Mouse (Mus musculus) kidney, embryonic 15.5 days (tissue): ENCODE measurements around the gene Tmtc1. TPM values are rescaled to one million over a fixed set of nuclear protein-coding genes. Genes with fewer than 3 reads are reported as not detected.

Source experiments
- ATAC-seq: fragments of 200-750 bp; cut with Nextera tagmentation; replicated peaks from 2 replicates; pipeline ENCODE4 v1.8.0; 2017; ENCODE audit warnings: moderate TSS enrichment; ENCODE audit not compliant: low FRiP score
- H3K27ac ChIP-seq: fragments of 300-500 bp; sonication (generic); 2 replicates; pipeline ENCODE4 v1.5.1; 2015; ENCODE audit warnings: mild to moderate bottlenecking, inconsistent platforms
- H3K27me3 ChIP-seq: fragments of 300-500 bp; sonication (generic); 2 replicates; pipeline ENCODE4 v1.6.1; 2015; ENCODE audit warnings: inconsistent platforms
- H3K36me3 ChIP-seq: fragments of 300-500 bp; sonication (generic); 2 replicates; pipeline ENCODE4 v1.6.1; 2015; ENCODE audit warnings: inconsistent platforms
- H3K4me1 ChIP-seq: fragments of 300-500 bp; sonication (generic); 2 replicates; pipeline ENCODE4 v1.6.1; 2015; ENCODE audit warnings: inconsistent platforms
- H3K4me2 ChIP-seq: fragments of 300-500 bp; sonication (generic); 2 replicates; pipeline ENCODE4 v1.6.1; 2015; ENCODE audit warnings: moderate library complexity, mild to moderate bottlenecking, inconsistent platforms
- H3K4me3 ChIP-seq: fragments of 300-500 bp; sonication (generic); replicated peaks from 2 replicates; pipeline ENCODE4 v1.5.1; 2015; ENCODE audit warnings: mild to moderate bottlenecking, inconsistent platforms
- H3K9ac ChIP-seq: fragments of 300-500 bp; sonication (generic); 2 replicates; pipeline ENCODE4 v1.6.1; 2015; ENCODE audit warnings: mild to moderate bottlenecking, inconsistent platforms
- H3K9me3 ChIP-seq: fragments of 300-500 bp; sonication (generic); replicated peaks from 2 replicates; pipeline ENCODE4 v1.6.1; 2016; ENCODE audit warnings: inconsistent platforms
- WGBS: fragments of 180-500 bp; shearing (Covaris S2); methylation state at CpG from one replicate; pipeline ENCODE4 v1.1.7; 2015; ENCODE audit warnings: mixed read lengths; 5-methylcytosine and 5-hydroxymethylcytosine counted together
- polyA plus RNA-seq: library from polyadenylated mRNA; unstranded; fragments of >200 nt; fragmentation: Nextera tagmentation; extraction: Ambion mirVana; gene quantifications from 2 replicates; pipeline ENCODE4 v1.2.1, GENCODE M21; 2015

The Tmtc1 gene
- 1.6 and 2.0 TPM in 2 replicates for polyA plus RNA-seq

DNA sequence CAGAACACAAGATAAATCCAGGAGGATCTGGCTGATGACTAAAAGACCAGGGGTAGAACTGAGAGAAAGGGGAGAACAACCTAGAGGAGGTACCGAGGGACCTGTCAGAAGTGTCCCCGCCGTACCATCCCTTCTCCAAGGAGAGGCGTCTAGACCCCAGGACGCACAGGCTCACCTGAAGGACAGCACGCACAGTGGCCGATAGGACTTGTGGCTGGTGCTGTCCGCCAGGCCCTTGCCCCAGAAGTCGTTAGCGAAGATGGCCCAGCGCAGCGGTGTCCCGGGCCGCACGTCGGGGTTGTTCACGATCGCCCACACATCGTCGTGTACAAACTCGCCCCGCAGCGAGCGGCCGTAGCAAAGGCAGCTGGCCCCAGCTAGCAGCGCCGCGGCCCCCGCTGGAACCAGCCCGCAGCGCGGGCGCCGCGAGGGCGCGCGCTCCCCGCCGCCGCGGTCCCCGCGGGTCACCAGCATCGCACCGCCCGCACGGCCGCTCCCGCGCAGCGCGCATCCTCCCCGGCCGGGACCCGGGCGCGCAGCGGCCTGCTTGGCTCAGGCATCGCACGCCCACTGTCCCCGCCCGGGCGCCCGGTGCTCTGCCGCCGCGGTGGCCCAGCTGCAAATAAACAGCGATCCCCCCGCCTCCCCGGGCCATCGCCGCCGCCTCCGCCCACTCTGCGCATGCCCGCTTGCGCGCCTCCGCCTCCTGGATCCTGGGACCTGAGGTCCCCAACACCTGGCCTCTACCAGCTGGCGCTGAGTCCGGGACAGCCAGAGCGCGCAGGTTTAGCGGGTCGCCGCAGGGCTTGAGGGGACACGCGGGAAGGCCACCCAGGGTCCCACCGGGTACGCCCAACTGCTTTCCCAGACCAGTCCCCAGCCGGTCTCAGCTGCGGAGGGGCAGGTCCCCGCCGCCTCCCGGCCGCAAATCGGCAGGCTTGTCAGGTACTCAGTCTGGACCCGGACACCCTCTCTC is at the start of gene Tmtc1:
Tmtc1 (minus strand) TSS at position 664 of the 976 bp plus-strand sequence.
- Histone ChIP-seq H3K27ac (no peak within 1 kb of the TSS), H3K27me3 (peaks cover 61% of the 10 kb centered on the region), H3K4me2 (peak within 1 kb of the TSS; percentile 97), H3K9ac (peak within 1 kb of the TSS; percentile 53), H3K36me3 (no peaks in the 10 kb centered on the region), H3K9me3 (no peaks in the 10 kb centered on the region), H3K4me1 (peaks cover 31% of the 10 kb centered on the region), H3K4me3 (peak within 1 kb of the TSS; percentile 73)
- under 1% methylated on average over 95 of the region's 99 CpGs for WGBS
- peak; percentile 85 for ATAC-seq

DNA sequence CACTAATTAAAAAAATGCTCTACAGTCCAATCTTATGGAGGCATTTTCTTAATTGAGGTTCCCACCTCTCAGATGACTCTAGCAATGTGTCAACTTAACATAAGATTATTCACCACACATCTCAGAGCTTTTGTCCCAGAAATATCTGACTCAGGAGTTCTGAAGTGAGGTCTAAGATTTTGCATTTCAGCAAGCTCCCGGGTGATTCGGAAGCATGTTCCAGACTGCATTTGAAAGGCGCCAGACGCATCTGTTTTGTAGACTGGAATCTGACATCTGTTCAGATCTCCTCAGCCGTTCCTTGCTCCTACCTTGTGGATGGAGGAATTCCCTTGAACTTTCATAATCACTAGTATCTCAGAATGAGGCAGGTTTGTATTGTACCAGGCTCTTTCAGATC is 47.7 kb upstream of the Tmtc1 start:
- Histone ChIP-seq H3K4me2 (no peak overlapping the region), H3K4me3 (no peak overlapping the region), H3K27ac (no peak overlapping the region), H3K9me3 (no peaks in the 10 kb centered on the region), H3K27me3 (no peaks in the 10 kb centered on the region), H3K4me1 (no peaks in the 10 kb centered on the region), H3K36me3 (no peaks in the 10 kb centered on the region), H3K9ac (no peak overlapping the region)
- no peak for ATAC-seq
- WGBS = 92% methylated on average over 5 of the region's 5 CpGs

DNA sequence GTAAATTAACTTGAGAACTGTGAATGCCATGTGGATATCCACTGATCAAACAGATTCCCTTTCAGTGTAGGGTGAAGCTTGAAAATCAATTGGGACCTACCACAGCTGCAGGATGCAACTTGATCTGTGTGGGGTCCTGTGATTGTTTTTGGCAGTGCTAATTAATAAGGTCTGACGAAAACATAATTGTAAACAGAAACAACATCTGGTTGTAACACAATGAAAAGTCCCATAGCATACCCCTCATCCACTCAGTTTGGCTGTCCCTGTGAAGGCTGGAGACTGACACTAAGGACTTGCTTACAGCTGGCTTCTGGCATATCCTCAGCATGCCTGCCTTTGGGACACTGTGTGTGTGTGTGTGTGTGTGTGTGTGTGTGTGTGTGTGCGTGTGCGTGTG is 42.6 kb upstream of the Tmtc1 start:
- H3K9ac ChIP-seq = no peak overlapping the region
- H3K4me2 ChIP-seq = no peak overlapping the region
- no peak for ATAC-seq
- H3K9me3 ChIP-seq = no peaks in the 10 kb centered on the region
- H3K4me3 ChIP-seq = no peak overlapping the region
- H3K27ac ChIP-seq = no peak overlapping the region
- no peaks in the 10 kb centered on the region for H3K36me3 ChIP-seq
- H3K4me1 ChIP-seq = no peaks in the 10 kb centered on the region
- WGBS = 64% methylated on average over 3 of the region's 3 CpGs
- no peaks in the 10 kb centered on the region for H3K27me3 ChIP-seq

DNA sequence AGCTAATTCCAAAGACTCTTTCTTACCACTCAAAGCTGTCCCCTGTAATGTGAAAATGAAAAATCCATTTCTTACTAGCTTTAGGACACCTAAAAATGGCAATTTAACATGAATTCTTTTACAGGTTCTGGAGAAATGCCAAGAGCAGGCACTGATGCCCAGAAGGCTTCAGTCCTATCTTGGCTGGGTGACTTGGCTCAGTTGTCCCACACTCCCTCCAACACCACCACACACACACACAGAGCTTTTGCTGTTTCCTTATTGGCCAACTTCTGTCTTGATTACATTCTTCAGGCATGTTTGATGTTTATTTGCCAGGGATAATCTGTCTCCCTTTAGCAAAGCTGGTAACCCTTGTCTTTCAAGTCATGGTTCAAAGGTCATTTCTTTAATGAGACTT is 37.7 kb upstream of the Tmtc1 start:
- Histone ChIP-seq H3K4me3 (no peak overlapping the region), H3K9ac (no peak overlapping the region), H3K9me3 (no peaks in the 10 kb centered on the region), H3K4me1 (no peaks in the 10 kb centered on the region), H3K36me3 (no peaks in the 10 kb centered on the region), H3K4me2 (no peak overlapping the region), H3K27me3 (no peaks in the 10 kb centered on the region), H3K27ac (no peak overlapping the region)
- no peak for ATAC-seq

DNA sequence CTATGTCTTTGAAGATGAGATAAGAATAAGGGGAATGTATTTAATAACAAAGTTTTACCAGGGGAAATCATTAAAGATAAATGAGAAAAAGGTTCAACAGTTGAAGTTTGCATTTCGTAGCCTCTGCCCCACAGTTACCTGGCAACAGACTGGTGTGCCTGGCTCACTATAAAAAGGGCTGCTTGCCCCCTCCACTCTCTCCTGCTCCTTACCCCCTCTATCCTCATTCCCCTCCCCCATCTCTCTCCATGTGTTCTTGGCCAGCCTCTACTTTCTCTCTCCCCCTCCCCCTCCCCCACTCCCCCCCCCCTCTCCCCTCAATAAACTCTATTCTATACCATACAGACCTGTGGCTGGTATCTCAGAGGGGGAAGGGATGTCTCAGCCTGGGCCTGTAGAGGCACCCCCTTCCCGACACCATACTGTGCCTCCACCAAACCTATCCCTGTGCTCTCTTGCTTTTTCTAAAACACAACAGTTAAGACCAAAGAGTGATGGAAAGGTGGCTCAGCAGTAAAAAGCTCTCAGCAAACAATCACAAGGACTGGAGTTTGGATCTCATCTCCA is 35.6 kb upstream of the Tmtc1 start:
- WGBS = 54% methylated on average over 2 of the region's 2 CpGs
- H3K9me3 ChIP-seq = no peaks in the 10 kb centered on the region
- ATAC-seq = 0 out of 2 replicates have a peak, but pooled peaks have one; percentile 56
- H3K27ac ChIP-seq = no peak overlapping the region
- no peaks in the 10 kb centered on the region for H3K27me3 ChIP-seq
- H3K4me2 ChIP-seq = no peak overlapping the region
- no peak overlapping the region for H3K9ac ChIP-seq
- no peaks in the 10 kb centered on the region for H3K4me1 ChIP-seq
- no peak overlapping the region for H3K4me3 ChIP-seq
- H3K36me3 ChIP-seq = no peaks in the 10 kb centered on the region

DNA sequence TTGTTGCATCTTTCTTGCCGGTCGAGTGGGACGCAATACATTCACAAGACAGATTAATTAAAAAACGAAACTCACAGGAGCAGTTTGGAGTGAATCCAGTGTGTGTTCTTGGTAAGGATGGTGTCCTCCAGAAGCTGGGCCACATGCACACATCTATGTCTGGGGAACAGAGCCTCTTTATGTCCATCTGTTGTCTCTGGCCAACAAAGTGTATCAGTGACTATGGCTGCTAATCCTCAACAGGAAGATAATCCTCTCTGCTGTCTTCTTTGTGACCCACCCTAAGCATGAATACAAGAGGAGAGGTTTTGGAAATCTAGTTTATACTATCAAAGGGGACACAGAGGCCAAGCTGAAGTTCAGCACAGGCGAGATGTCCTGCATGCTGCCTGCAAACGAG is 34.2 kb upstream of the Tmtc1 start:
- WGBS = 75% methylated on average over 6 of the region's 6 CpGs
- H3K4me3 ChIP-seq = no peak overlapping the region
- H3K9ac ChIP-seq = no peak overlapping the region
- H3K4me2 ChIP-seq = no peak overlapping the region
- no peaks in the 10 kb centered on the region for H3K27me3 ChIP-seq
- H3K9me3 ChIP-seq = no peaks in the 10 kb centered on the region
- no peak for ATAC-seq
- no peaks in the 10 kb centered on the region for H3K36me3 ChIP-seq
- H3K27ac ChIP-seq = no peak overlapping the region
- no peaks in the 10 kb centered on the region for H3K4me1 ChIP-seq

DNA sequence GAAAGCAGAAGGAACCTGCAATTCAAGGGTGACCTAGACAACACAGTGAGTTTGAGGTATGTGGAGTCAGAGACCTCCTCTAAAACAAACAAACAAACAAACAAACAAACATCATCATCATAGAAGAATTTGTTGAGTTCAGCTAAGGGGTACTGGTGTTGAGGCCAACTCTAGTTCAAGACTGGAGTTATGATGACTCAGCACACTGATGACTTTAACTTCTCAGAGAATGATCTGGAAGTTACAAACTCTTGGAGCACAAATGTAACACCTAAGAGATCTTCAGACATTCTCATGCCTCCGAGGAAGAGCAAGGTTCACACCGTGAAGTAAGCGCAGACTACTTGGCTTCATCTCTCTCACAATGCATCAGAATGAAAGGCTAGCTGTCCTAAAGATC is 28.1 kb upstream of the Tmtc1 start:
- no peaks in the 10 kb centered on the region for H3K36me3 ChIP-seq
- 94% methylated on average over 3 of the region's 3 CpGs for WGBS
- no peaks in the 10 kb centered on the region for H3K27me3 ChIP-seq
- no peak overlapping the region for H3K27ac ChIP-seq
- H3K9ac ChIP-seq = no peak overlapping the region
- no peak overlapping the region for H3K4me3 ChIP-seq
- H3K4me2 ChIP-seq = no peak overlapping the region
- H3K4me1 ChIP-seq = no peaks in the 10 kb centered on the region
- no peak for ATAC-seq
- no peaks in the 10 kb centered on the region for H3K9me3 ChIP-seq

DNA sequence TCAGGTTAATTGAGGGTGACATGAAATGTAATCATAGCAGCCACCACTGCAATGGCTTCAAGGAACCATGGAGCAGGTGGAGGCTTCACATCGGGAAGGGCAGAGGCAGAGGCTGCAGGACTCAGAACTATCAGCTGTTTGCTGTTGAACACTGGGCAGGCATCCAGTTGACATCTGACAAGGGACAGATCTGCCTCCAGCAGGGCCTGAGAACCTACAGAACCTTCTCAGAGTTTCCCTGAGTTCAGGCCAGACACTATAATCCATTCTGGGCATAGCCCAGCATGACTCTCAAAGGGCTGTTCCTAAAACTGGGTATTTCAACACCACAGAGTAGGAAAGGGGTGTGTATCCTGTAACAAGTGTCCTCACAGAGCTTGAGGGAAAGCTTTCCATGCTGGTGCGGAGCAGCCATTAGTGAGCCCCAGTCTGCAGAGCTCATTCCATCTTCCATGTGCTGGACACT is 23.8 kb upstream of the Tmtc1 start:
- Histone ChIP-seq H3K9me3 (no peaks in the 10 kb centered on the region), H3K27ac (no peak overlapping the region), H3K4me2 (no peak overlapping the region), H3K9ac (no peak overlapping the region), H3K27me3 (no peaks in the 10 kb centered on the region; the same call in 1 of the 2 replicates), H3K36me3 (no peaks in the 10 kb centered on the region), H3K4me1 (no peaks in the 10 kb centered on the region), H3K4me3 (no peak overlapping the region)
- ATAC-seq = no peak
- 63% methylated on average over 2 of the region's 2 CpGs for WGBS

DNA sequence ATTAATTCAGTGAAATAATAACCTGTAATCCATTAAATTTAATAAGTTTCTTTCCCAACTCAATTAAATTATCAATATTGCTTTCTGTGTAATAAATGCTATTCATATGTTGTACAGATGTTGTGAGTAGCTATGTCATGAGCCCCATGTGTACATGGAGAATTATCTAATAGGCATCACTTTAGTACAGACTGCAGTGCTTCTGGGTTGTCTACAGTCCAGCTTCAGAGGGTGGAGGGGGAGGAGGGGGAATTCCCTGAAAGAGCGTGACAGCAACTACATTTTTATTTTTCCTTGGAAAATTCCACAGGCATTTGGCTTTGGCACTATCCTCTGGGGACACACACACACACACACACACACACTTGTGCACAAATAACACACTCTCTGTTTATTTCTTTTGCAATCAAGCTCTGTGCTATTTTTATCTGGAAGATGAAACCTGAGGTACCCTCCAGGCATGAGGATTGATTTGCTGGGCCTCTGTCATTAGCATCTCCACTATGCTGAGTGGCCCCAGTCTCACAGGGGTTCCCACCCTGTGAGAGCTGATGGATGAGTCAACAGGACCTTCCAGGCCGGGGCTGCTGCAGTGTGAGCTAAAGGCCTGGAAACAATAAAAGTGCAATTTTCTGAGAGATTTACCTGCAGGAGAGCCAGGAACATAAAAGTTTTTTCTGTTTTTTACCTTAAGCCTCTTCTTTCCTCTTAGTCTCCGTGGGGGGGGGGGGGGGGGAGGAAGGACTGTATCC is 23.2 kb upstream of the Tmtc1 start:
- 22% methylated on average over 3 of the region's 3 CpGs for WGBS
- H3K36me3 ChIP-seq = no peaks in the 10 kb centered on the region
- H3K27ac ChIP-seq = no peak overlapping the region
- no peaks in the 10 kb centered on the region for H3K4me1 ChIP-seq
- H3K4me2 ChIP-seq = no peak overlapping the region
- H3K27me3 ChIP-seq = no peaks in the 10 kb centered on the region; the same call in 1 of the 2 replicates
- H3K9ac ChIP-seq = no peak overlapping the region
- H3K9me3 ChIP-seq = no peaks in the 10 kb centered on the region
- no peak for ATAC-seq
- no peak overlapping the region for H3K4me3 ChIP-seq

DNA sequence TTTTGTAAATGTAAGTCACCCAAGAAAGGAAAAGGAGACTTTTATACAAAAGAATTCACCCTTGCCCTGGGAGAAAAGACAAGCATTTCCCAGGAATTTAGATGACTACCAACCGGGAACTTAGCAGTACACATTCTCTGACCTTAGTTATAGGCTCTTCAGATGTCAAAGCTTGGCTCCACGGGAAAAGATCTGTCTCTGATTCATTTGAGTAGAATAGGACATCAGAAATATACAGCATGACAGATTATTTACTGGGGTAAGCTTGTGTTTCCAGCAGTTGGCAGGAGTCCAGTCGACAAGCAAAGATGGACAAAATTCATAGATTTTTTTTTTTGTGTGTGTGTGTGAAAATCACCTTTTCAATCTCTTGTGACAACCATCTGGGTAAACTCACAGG is 15.4 kb upstream of the Tmtc1 start:
- 59% methylated on average over 3 of the region's 3 CpGs for WGBS
- H3K27me3 ChIP-seq = no peaks in the 10 kb centered on the region; the same call in 1 of the 2 replicates
- ATAC-seq = no peak

DNA sequence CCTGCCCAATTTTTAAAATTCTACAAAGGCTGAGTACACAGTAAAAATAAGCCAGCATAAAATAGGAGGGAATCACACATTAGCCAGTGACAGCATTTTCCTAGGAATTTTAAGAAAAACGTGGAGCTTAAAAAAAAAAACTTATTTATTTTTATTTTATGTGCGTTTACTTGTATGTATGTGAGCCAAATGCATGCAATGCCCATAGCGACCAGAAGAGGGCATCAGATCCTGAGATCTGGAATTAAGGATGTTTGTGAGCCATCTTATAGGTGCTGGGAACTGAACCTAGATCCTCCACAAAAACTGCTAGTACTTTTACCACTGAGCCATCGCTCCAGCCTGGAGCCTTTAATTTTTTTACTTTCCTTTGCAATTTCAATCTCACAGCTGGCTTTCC is 11.3 kb upstream of the Tmtc1 start:
- Histone ChIP-seq H3K9ac (no peak overlapping the region), H3K27me3 (no peaks in the 10 kb centered on the region), H3K4me2 (no peak overlapping the region), H3K4me3 (no peak overlapping the region), H3K27ac (no peak overlapping the region), H3K36me3 (no peaks in the 10 kb centered on the region), H3K4me1 (no peaks in the 10 kb centered on the region), H3K9me3 (peaks cover 5% of the 10 kb centered on the region; the same call in 1 of the 2 replicates)
- ATAC-seq = no peak
- WGBS = 77% methylated on average over 4 of the region's 4 CpGs

More for the DNA sequence above, 15.4 kb upstream of the Tmtc1 start:
- peaks cover 5% of the 10 kb centered on the region; the same call in 1 of the 2 replicates for H3K9me3 ChIP-seq
- H3K27ac ChIP-seq = no peak overlapping the region
- no peaks in the 10 kb centered on the region for H3K36me3 ChIP-seq
- H3K4me3 ChIP-seq = no peak overlapping the region
- H3K9ac ChIP-seq = no peak overlapping the region
- no peaks in the 10 kb centered on the region for H3K4me1 ChIP-seq
- no peak overlapping the region for H3K4me2 ChIP-seq

DNA sequence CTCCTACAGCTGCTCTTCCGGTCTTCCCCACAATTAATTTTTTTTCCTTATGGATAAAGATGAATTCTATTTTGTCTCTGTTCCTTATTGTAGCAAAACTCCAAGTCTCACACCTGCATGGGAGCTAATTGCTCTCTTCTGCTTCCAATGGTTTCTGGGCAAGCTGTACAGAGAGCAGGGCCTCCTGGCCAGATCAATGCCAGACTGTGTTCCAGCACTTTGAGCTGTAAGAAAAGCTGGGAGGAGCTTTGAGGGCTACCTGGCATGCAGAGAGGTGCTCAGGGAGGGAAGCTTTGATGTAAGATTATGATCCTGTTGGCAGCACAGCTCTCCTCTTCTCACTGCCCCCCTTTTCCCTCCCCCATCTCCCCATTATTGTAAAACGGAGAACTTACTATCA is 10.6 kb upstream of the Tmtc1 start:
- no peak for ATAC-seq
- 68% methylated on average over 2 of the region's 2 CpGs for WGBS
- H3K9ac ChIP-seq = no peak overlapping the region
- H3K27me3 ChIP-seq = no peaks in the 10 kb centered on the region
- H3K4me2 ChIP-seq = no peak overlapping the region
- H3K36me3 ChIP-seq = no peaks in the 10 kb centered on the region
- H3K4me3 ChIP-seq = no peak overlapping the region
- peaks cover 5% of the 10 kb centered on the region; the same call in 1 of the 2 replicates for H3K9me3 ChIP-seq
- H3K27ac ChIP-seq = no peak overlapping the region
- H3K4me1 ChIP-seq = no peaks in the 10 kb centered on the region
